Mouse (Mus musculus) embryonic facial prominence, embryonic 15.5 days (tissue): ENCODE data around the gene Gm49320. TPM values are rescaled to one million over a fixed set of nuclear protein-coding genes. Genes with fewer than 3 reads are reported as not detected.
A peak's percentile ranks its signal among the peaks of the same experiment; 100 is the strongest.

Experiments used
- ATAC-seq: fragments of 200-750 bp; cut with Nextera tagmentation; 2 replicates; pipeline ENCODE4 v1.8.0; 2017; ENCODE audit warnings: low read depth, moderate TSS enrichment; ENCODE audit not compliant: insufficient number of reproducible peaks, low FRiP score, low TSS enrichment
- H3K27ac ChIP-seq: fragments of 300-500 bp; sonication (generic); replicated peaks from 2 replicates; pipeline ENCODE4 v1.5.1; 2015; ENCODE audit warnings: mild to moderate bottlenecking, inconsistent platforms
- H3K27me3 ChIP-seq: fragments of 300-500 bp; sonication (generic); 2 replicates; pipeline ENCODE4 v1.6.1; 2015; ENCODE audit warnings: inconsistent platforms
- H3K36me3 ChIP-seq: fragments of 300-500 bp; sonication (generic); 2 replicates; pipeline ENCODE4 v1.6.1; 2015; ENCODE audit warnings: mild to moderate bottlenecking, inconsistent platforms
- H3K4me1 ChIP-seq: fragments of 300-500 bp; sonication (generic); 2 replicates; pipeline ENCODE4 v1.6.1; 2015; ENCODE audit warnings: inconsistent platforms
- H3K4me2 ChIP-seq: fragments of 300-500 bp; sonication (generic); replicated peaks from 2 replicates; pipeline ENCODE4 v1.6.1; 2015; ENCODE audit warnings: mild to moderate bottlenecking, inconsistent platforms
- H3K4me3 ChIP-seq: fragments of 300-500 bp; sonication (generic); replicated peaks from 2 replicates; pipeline ENCODE4 v1.5.1; 2015; ENCODE audit warnings: mild to moderate bottlenecking, inconsistent platforms
- H3K9ac ChIP-seq: fragments of 300-500 bp; sonication (generic); 2 replicates; pipeline ENCODE4 v1.6.1; 2015; ENCODE audit warnings: inconsistent platforms
- H3K9me3 ChIP-seq: fragments of 300-500 bp; sonication (generic); replicated peaks from 2 replicates; pipeline ENCODE4 v1.6.1; 2016; ENCODE audit warnings: inconsistent platforms
- WGBS: fragments of 180-500 bp; shearing (Covaris S2); methylation state at CpG from one replicate; pipeline ENCODE4 v1.1.7; 2015; 5-methylcytosine and 5-hydroxymethylcytosine counted together
- polyA plus RNA-seq: library from polyadenylated mRNA; unstranded; fragments of >200 nt; fragmentation: Nextera tagmentation; extraction: Ambion mirVana; gene quantifications from 2 replicates; pipeline ENCODE4 v1.2.1, GENCODE M21; 2015

The Gm49320 gene
- polyA plus RNA-seq, 1 experiment from 2014 or later: 1.4 TPM

GRCm38 (mm10) chr8:4211097-4211496 lies 27.6 kb upstream of the Gm49320 start:
- Histone ChIP-seq H3K27me3 (peaks cover 26% of the 10 kb centered on the region), H3K9ac (no peak overlapping the region), H3K36me3 (0 out of 2 replicates have a peak, but pooled peaks cover 4% of the 10 kb centered on the region), H3K4me2 (no peak overlapping the region), H3K4me3 (no peak overlapping the region), H3K9me3 (no peaks in the 10 kb centered on the region), H3K27ac (no peak overlapping the region), H3K4me1 (peaks cover 31% of the 10 kb centered on the region)
- WGBS: 76% methylated on average over 6 of the region's 6 CpGs
- ATAC-seq: no peak

- H3K36me3 ChIP-seq: 0 out of 2 replicates have a peak, but pooled peaks cover 4% of the 10 kb centered on the region
- WGBS: 2% methylated on average over 25 of the region's 25 CpGs
- H3K9me3 ChIP-seq: no peaks in the 10 kb centered on the region
- H3K4me1 ChIP-seq: peaks cover 36% of the 10 kb centered on the region
- H3K4me3 ChIP-seq: peak overlapping the region; percentile 44
- peak overlapping the region; percentile 92 for H3K4me2 ChIP-seq
- no peak overlapping the region for H3K27ac ChIP-seq
- peak overlapping the region; percentile 19; the same call in 1 of the 2 replicates for H3K9ac ChIP-seq
- ATAC-seq: no peak
- H3K27me3 ChIP-seq: peaks cover 38% of the 10 kb centered on the region
These were observed 25.9 kb upstream of the Gm49320 start for GRCm38 (mm10) chr8:4212809-4213209.

- Histone ChIP-seq H3K9ac (peak overlapping the region; percentile 19; the same call in 1 of the 2 replicates), H3K4me1 (peaks cover 36% of the 10 kb centered on the region), H3K27me3 (peaks cover 44% of the 10 kb centered on the region), H3K27ac (no peak overlapping the region), H3K4me3 (peak overlapping the region; percentile 44), H3K36me3 (0 out of 2 replicates have a peak, but pooled peaks cover 4% of the 10 kb centered on the region), H3K4me2 (peak overlapping the region; percentile 92), H3K9me3 (no peaks in the 10 kb centered on the region)
- peak; percentile 52 for ATAC-seq
- WGBS: 4% methylated on average over 18 of the region's 18 CpGs
These were observed 25.3 kb upstream of the Gm49320 start for GRCm38 (mm10) chr8:4213210-4214005.

- Histone ChIP-seq H3K4me1 (peaks cover 36% of the 10 kb centered on the region), H3K36me3 (0 out of 2 replicates have a peak, but pooled peaks cover 4% of the 10 kb centered on the region), H3K9ac (0 out of 2 replicates have a peak overlapping the region, but pooled peaks have one; percentile 4), H3K4me3 (peak overlapping the region; percentile 44), H3K27me3 (peaks cover 44% of the 10 kb centered on the region), H3K4me2 (peak overlapping the region; percentile 92), H3K27ac (no peak overlapping the region), H3K9me3 (no peaks in the 10 kb centered on the region)
- peak; percentile 47 for ATAC-seq
- WGBS: 11% methylated on average over 33 of the region's 33 CpGs
These were observed 24.4 kb upstream of the Gm49320 start for GRCm38 (mm10) chr8:4214006-4214980.

GRCm38 (mm10) chr8:4216296-4216695 lies 22.4 kb upstream of the Gm49320 start:
- H3K4me1 ChIP-seq: peaks cover 36% of the 10 kb centered on the region
- 6% methylated on average over 18 of the region's 18 CpGs for WGBS

GRCm38 (mm10) chr8:4216791-4217621 lies 21.7 kb upstream of the Gm49320 start, which contains the start of gene Prr36:
Gene Prr36 (minus strand): TSS chr8:4217459.
- WGBS: 1% methylated on average over 44 of the region's 44 CpGs
- no peaks in the 10 kb centered on the region for H3K9me3 ChIP-seq
- H3K36me3 ChIP-seq: no peaks in the 10 kb centered on the region
- ATAC-seq: peak; percentile 40
- H3K4me2 ChIP-seq: peak within 1 kb of the TSS; percentile 83
- no peak within 1 kb of the TSS for H3K27ac ChIP-seq
- H3K27me3 ChIP-seq: peaks cover 44% of the 10 kb centered on the region
- H3K4me3 ChIP-seq: peak within 1 kb of the TSS; percentile 44
- H3K4me1 ChIP-seq: peaks cover 36% of the 10 kb centered on the region
- H3K9ac ChIP-seq: peak within 1 kb of the TSS; percentile 23; the same call in 1 of the 2 replicates

More at GRCm38 (mm10) chr8:4216296-4216695, 22.4 kb upstream of the Gm49320 start:
- H3K27ac ChIP-seq: no peak overlapping the region
- peak overlapping the region; percentile 44 for H3K4me3 ChIP-seq
- peak overlapping the region; percentile 83 for H3K4me2 ChIP-seq
- H3K9me3 ChIP-seq: no peaks in the 10 kb centered on the region
- no peak for ATAC-seq
- H3K27me3 ChIP-seq: peaks cover 44% of the 10 kb centered on the region
- no peaks in the 10 kb centered on the region for H3K36me3 ChIP-seq
- H3K9ac ChIP-seq: 0 out of 2 replicates have a peak overlapping the region, but pooled peaks have one; percentile 23

GRCm38 (mm10) chr8:4219617-4220016 lies 19.0 kb upstream of the Gm49320 start:
- Histone ChIP-seq H3K9ac (no peak overlapping the region), H3K27me3 (peaks cover 38% of the 10 kb centered on the region), H3K4me1 (peaks cover 17% of the 10 kb centered on the region), H3K9me3 (no peaks in the 10 kb centered on the region), H3K4me2 (no peak overlapping the region), H3K27ac (no peak overlapping the region), H3K4me3 (no peak overlapping the region), H3K36me3 (no peaks in the 10 kb centered on the region)
- 83% methylated on average over 3 of the region's 3 CpGs for WGBS
- ATAC-seq: no peak

- Histone ChIP-seq H3K4me2 (no peak overlapping the region), H3K36me3 (no peaks in the 10 kb centered on the region), H3K4me3 (no peak overlapping the region), H3K9me3 (no peaks in the 10 kb centered on the region), H3K4me1 (peaks cover 4% of the 10 kb centered on the region), H3K27me3 (peaks cover 28% of the 10 kb centered on the region), H3K27ac (no peak overlapping the region), H3K9ac (no peak overlapping the region)
- ATAC-seq: no peak
These were observed 16.6 kb upstream of the Gm49320 start for GRCm38 (mm10) chr8:4222059-4222458.

GRCm38 (mm10) chr8:4226323-4226722 lies 12.3 kb upstream of the Gm49320 start:
- Histone ChIP-seq H3K9ac (no peak overlapping the region), H3K4me2 (peak overlapping the region; percentile 61), H3K27me3 (peaks cover 17% of the 10 kb centered on the region), H3K9me3 (no peaks in the 10 kb centered on the region), H3K4me3 (peak overlapping the region; percentile 41), H3K36me3 (no peaks in the 10 kb centered on the region), H3K27ac (no peak overlapping the region), H3K4me1 (no peaks in the 10 kb centered on the region; the same call in 1 of the 2 replicates)
- ATAC-seq: no peak
- 27% methylated on average over 4 of the region's 4 CpGs for WGBS

- Histone ChIP-seq H3K4me2 (peak within 1 kb of the TSS; percentile 61), H3K9ac (0 out of 2 replicates have a peak within 1 kb of the TSS, but pooled peaks have one; percentile 21), H3K27me3 (peaks cover 17% of the 10 kb centered on the region), H3K36me3 (no peaks in the 10 kb centered on the region), H3K4me1 (no peaks in the 10 kb centered on the region; the same call in 1 of the 2 replicates), H3K27ac (no peak within 1 kb of the TSS), H3K4me3 (peak within 1 kb of the TSS; percentile 41), H3K9me3 (no peaks in the 10 kb centered on the region)
- ATAC-seq: peak; percentile 62
- 4% methylated on average over 33 of the region's 33 CpGs for WGBS
These were observed 11.8 kb upstream of the Gm49320 start, which contains the start of gene Lrrc8e for GRCm38 (mm10) chr8:4226739-4227347. Gene Lrrc8e (plus strand): TSS chr8:4226827.
